Mouse (Mus musculus) C2C12 (cell line): ENCODE data around the gene Xpnpep3.

ENCODE experiments used
- CTCF ChIP-seq: IDR thresholded peaks from one replicate; pipeline ENCODE4 v1.5.1; 2011; ENCODE audit not compliant: control insufficient read depth, insufficient read depth, insufficient read length
- FOSL1 ChIP-seq: IDR thresholded peaks from one replicate; pipeline ENCODE4 v1.8.0; 2011; ENCODE audit warnings: mild to moderate bottlenecking, low read length; ENCODE audit not compliant: poor library complexity, insufficient read depth, severe bottlenecking
- MYOG ChIP-seq: IDR thresholded peaks from one replicate; pipeline ENCODE4 v1.6.1; 2011; ENCODE audit not compliant: control insufficient read depth, insufficient read length; ENCODE audit errors: extremely low read depth
- USF1 ChIP-seq: IDR thresholded peaks from one replicate; pipeline ENCODE4 v1.6.1; 2011; ENCODE audit warnings: low read depth, mild to moderate bottlenecking, control low read depth, moderate library complexity

GRCm38 (mm10) chr15:81425311-81425710 lies 25.4 kb downstream of the Xpnpep3 start:
- TF ChIP-seq CTCF (no peak), FOSL1 (no peak), USF1 (no peak), MYOG (no peak)
